In genomic region chrX:135738730-135739520, GRCm38 (mm10) we compare ENCODE assay signal across 35 mouse cellular contexts. TPM values are rescaled to one million over a fixed set of nuclear protein-coding genes. Genes with fewer than 3 reads are reported as not detected.
DNase-seq lines count a peak whose midpoint lies in the region; ATAC-seq and TF ChIP-seq lines count a peak whose summit lies in the region.
"Had no signal": no experiment of that assay in that cellular context is flagged by ENCODE, and none has a peak within 500 bp of the region (broad histone marks: within the 10 kb centered on the region; RNA-seq: fewer than 3 reads in every experiment).

No protein-coding gene starts in this region.

- TF ChIP-seq EP300 in CH12.LX (IDR thresholded peaks at IDR 0.05; ENCODE audit: low read length), result no peak

- H3K36me3 ChIP-seq in CH12.LX (replicated peaks in 1 of 2; ENCODE audit: control insufficient read depth in 1 of 2, insufficient read depth in 1 of 2, low read length in 1 of 2), result no peaks in the 10 kb centered on the region
- H3K36me3 ChIP-seq: embryonic facial prominence, embryonic 13.5 days; forebrain, embryonic 10.5 days; forebrain, embryonic 15.5 days; heart, embryonic 13.5 days; liver, embryonic 15.5 days; lung, embryonic 15.5 days; midbrain, embryonic 10.5 days; midbrain, embryonic 15.5 days had no signal

- DNase-seq in kidney, adult 9 months, result peak; percentile 26
- DNase-seq in kidney, postnatal 14 days, result no peak
- DNase-seq in 416B (ENCODE audit: low read depth) (peak; percentile 24), CH12.LX (ENCODE audit: extremely low read depth) (peak; percentile 10)
- no peak for DNase-seq in gastrocnemius, adult 8-10 months (ENCODE audit: low spot score in 2 of 2)
- no peak for DNase-seq in thymus, adult 18-20 months
- DNase-seq: adrenal gland, postnatal 25 days; cerebellum, adult 18-20 months; cerebellum, postnatal 10 days; gastrocnemius, adult 2 months; heart, adult 2 months; heart, postnatal 10 days; kidney, adult 11 months; layer of hippocampus, postnatal 36 days; liver; right cerebral cortex, adult 18-20 months had no signal

- H3K27ac ChIP-seq in CH12.LX (ENCODE audit: insufficient read depth, low read depth), result peak overlapping the region; percentile 11; the same call in 1 of the 2 replicates
- H3K27ac ChIP-seq: embryonic facial prominence, embryonic 13.5 days; forebrain, embryonic 10.5 days; forebrain, embryonic 15.5 days; gastrocnemius, adult 2 months; heart, adult 2 months; heart, embryonic 13.5 days; hindbrain, embryonic 14.5 days; liver, embryonic 15.5 days; lung, embryonic 15.5 days; midbrain, embryonic 10.5 days; midbrain, embryonic 15.5 days had no signal

- no peaks in the 10 kb centered on the region for H3K27me3 ChIP-seq in CH12.LX (replicated peaks)
- H3K27me3 ChIP-seq: forebrain, embryonic 15.5 days; liver, embryonic 15.5 days; lung, embryonic 15.5 days; midbrain, embryonic 15.5 days had no signal

- no peak for TF ChIP-seq RAD21 in CH12.LX (IDR thresholded peaks at IDR 0.05; ENCODE audit: low read depth, low read length)

- H3K4me1 ChIP-seq in CH12.LX (ENCODE audit: control insufficient read depth in 1 of 2, insufficient read depth in 2 of 2), result peaks cover 0 to 5% of the 10 kb centered on the region in 2 experiments; a peak in 1 of 4 replicates
- H3K4me1 ChIP-seq: lung, embryonic 15.5 days had no signal

- no peak overlapping the region for H3K4me3 ChIP-seq in CH12.LX (replicated peaks in 1 of 3; ENCODE audit: low read depth in 2 of 3, low read length in 2 of 3, poor library complexity in 1 of 3)
- H3K4me3 ChIP-seq: embryonic facial prominence, embryonic 13.5 days; forebrain, embryonic 10.5 days; forebrain, embryonic 15.5 days; gastrocnemius, adult 2 months; heart, adult 2 months; heart, embryonic 13.5 days; liver, embryonic 15.5 days; lung, embryonic 15.5 days; midbrain, embryonic 10.5 days; midbrain, embryonic 15.5 days had no signal

- no peak for TF ChIP-seq POLR2A in CH12.LX (IDR thresholded peaks at IDR 0.05; ENCODE audit: low read depth, low read length)

- peaks cover 13% of the 10 kb centered on the region for H3K79me2 ChIP-seq in CH12.LX (replicated peaks; ENCODE audit: control insufficient read depth, extremely low read depth, insufficient read depth, poor library complexity, severe bottlenecking)

- no peak for TF ChIP-seq CTCF in CH12.LX (conservative IDR thresholded peaks at IDR 0.05 in 1 of 2, IDR thresholded peaks at IDR 0.05 in 1 of 2; ENCODE audit: low read depth in 2 of 2, low read length in 2 of 2)

- in situ Hi-C loops in CH12.LX (cut with MboI; ENCODE audit: low pct_ligation_motif_present, low pct_unique_long_range_greater_than_20kb, low sequenced_read_pairs), result no loop called here

- dilution Hi-C loops in CH12.LX (cut with MboI; ENCODE audit: extremely low pct_ligation_motif_present, extremely low pct_unique_long_range_greater_than_20kb, low sequenced_read_pairs), result no loop called here

- no peak overlapping the region for H3K9ac ChIP-seq in CH12.LX (ENCODE audit: insufficient read depth, low read depth)
- H3K9ac ChIP-seq: embryonic facial prominence, embryonic 13.5 days; forebrain, embryonic 15.5 days; heart, embryonic 13.5 days; hindbrain, embryonic 14.5 days; liver, embryonic 15.5 days; lung, embryonic 15.5 days; midbrain, embryonic 15.5 days had no signal

- 0 out of 2 replicates have a peak overlapping the region, but pooled peaks have one; percentile 29 for H3K4me2 ChIP-seq in CH12.LX (ENCODE audit: insufficient read depth, low read depth, poor library complexity, severe bottlenecking)
- H3K4me2 ChIP-seq: embryonic facial prominence, embryonic 13.5 days; forebrain, embryonic 15.5 days; heart, embryonic 13.5 days; hindbrain, embryonic 14.5 days; liver, embryonic 15.5 days; lung, embryonic 15.5 days; midbrain, embryonic 15.5 days had no signal

- peak; percentile 80 for ATAC-seq in monocyte, adult 5-6 weeks (replicated peaks; ENCODE audit: insufficient number of reproducible peaks, low FRiP score, low TSS enrichment, poor library complexity, severe bottlenecking)
- ATAC-seq: forebrain, embryonic 15.5 days; inflammation-experienced regulatory T-cells, adult 6 months; midbrain, embryonic 15.5 days had no signal

- H3K9me3 ChIP-seq in CH12.LX (replicated peaks; ENCODE audit: low read length), result no peaks in the 10 kb centered on the region
- H3K9me3 ChIP-seq: embryonic facial prominence, embryonic 13.5 days; forebrain, embryonic 10.5 days; forebrain, embryonic 15.5 days; heart, embryonic 13.5 days; liver, embryonic 15.5 days; lung, embryonic 15.5 days; midbrain, embryonic 10.5 days; midbrain, embryonic 15.5 days had no signal

TF ChIP-seq in CH12.LX, 34 proteins besides CTCF, POLR2A, EP300 and RAD21:
- TF ChIP-seq HCFC1 (IDR thresholded peaks at IDR 0.05; ENCODE audit: low read depth, low read length) (no peak), UBTF (IDR thresholded peaks at IDR 0.05; ENCODE audit: low read depth, low read length) (no peak), MAX (IDR thresholded peaks at IDR 0.05; ENCODE audit: low read length) (no peak), RCOR1 (conservative IDR thresholded peaks at IDR 0.05; ENCODE audit: low read depth, low read length) (no peak), TBP (conservative IDR thresholded peaks at IDR 0.05; ENCODE audit: low read depth, low read length) (peak; percentile 91)
TF ChIP-seq in CH12.LX: peak in this region for 1.

RNA-seq across cellular contexts. Expression of gene Armcx5, which starts 3.6 kb away (rescaled TPM):
- 5.6 and 6.5 TPM in 2 replicates for total RNA-seq in CH12.LX (2012; rRNA removed)
- 10.9 and 11.6 TPM in 2 replicates for total RNA-seq in CH12.LX (2014; rRNA removed)
- 7.5 and 8.3 TPM in 2 replicates for polyA plus RNA-seq in CH12.LX (2012; ENCODE audit: insufficient read length, low read depth)
- 26.9 to 46.5 TPM (median 27.9 TPM) in 3 replicates for total RNA-seq in monocyte, adult 5-6 weeks (2017)
- 1 to 10 TPM; 3.2 to 4.4 (median 4.1) TPM for total RNA-seq in gastrocnemius, adult 8-10 months (2022)

RNA-seq across cellular contexts. Expression of gene Gprasp1, which starts 3.6 kb away (rescaled TPM):
- total RNA-seq in CH12.LX (2012; rRNA removed) (6.4 and 8.1 TPM in 2 replicates), CH12.LX (2014; rRNA removed) (9.3 and 10.6 TPM in 2 replicates)
- 15.0 and 15.7 TPM in 2 replicates for polyA plus RNA-seq in CH12.LX (2012; ENCODE audit: insufficient read length, low read depth)
- total RNA-seq in monocyte, adult 5-6 weeks (2017), result 22.4 to 50.7 TPM (median 37.0 TPM) in 3 replicates
- total RNA-seq in gastrocnemius, adult 8-10 months (2022), result 10 to 100 TPM; 15.9 to 22.4 (median 18.0) TPM

RNA-seq across cellular contexts. Expression of gene Tmsb15a, which starts 13.9 kb away (rescaled TPM):
- not detected in 2 replicates for total RNA-seq in CH12.LX (2012; rRNA removed)
- total RNA-seq in CH12.LX (2014; rRNA removed), result not detected in 2 replicates
- polyA plus RNA-seq in CH12.LX (2012; ENCODE audit: insufficient read length, low read depth), result not detected in 2 replicates
- total RNA-seq in monocyte, adult 5-6 weeks (2017), result 1.6 to 10.3 TPM in 2 of 3 replicates, not detected in the other
- total RNA-seq in gastrocnemius, adult 8-10 months (2022), result not detected
- total RNA-seq: adrenal gland, postnatal 25 days; common myeloid progenitor, adult 5-6 weeks; gastrocnemius, adult 2 months; gastrocnemius, postnatal 4 days; heart, adult 2 months; heart, postnatal 10 days; hematopoietic stem cell, adult 5-6 weeks; layer of hippocampus, postnatal 36 days had no signal
- polyA plus RNA-seq: embryonic facial prominence, embryonic 13.5 days; forebrain, embryonic 10.5 days; forebrain, embryonic 15.5 days; heart, adult 2 months; hindbrain, embryonic 14.5 days; inflammation-experienced regulatory T-cells, adult 6 months; kidney, embryonic 16.5 days; large intestine, adult 2 months; limb, embryonic 11.5 days; liver, embryonic 15.5 days; lung, embryonic 15.5 days; midbrain, embryonic 10.5 days; midbrain, embryonic 15.5 days; neural tube, embryonic 11.5 days; stomach, embryonic 14.5 days had no signal

RNA-seq across cellular contexts. Expression of gene Tcp11x2, which starts 45.3 kb away (rescaled TPM):
- 6.6 and 7.2 TPM in 2 replicates for total RNA-seq in CH12.LX (2012; rRNA removed)
- 12.4 and 15.0 TPM in 2 replicates for total RNA-seq in CH12.LX (2014; rRNA removed)
- polyA plus RNA-seq in CH12.LX (2012; ENCODE audit: insufficient read length, low read depth), result 12.9 and 13.1 TPM in 2 replicates
- not detected in 3 replicates for total RNA-seq in monocyte, adult 5-6 weeks (2017)
- not detected for total RNA-seq in gastrocnemius, adult 8-10 months (2022)
- total RNA-seq: adrenal gland, postnatal 25 days; common myeloid progenitor, adult 5-6 weeks; gastrocnemius, adult 2 months; gastrocnemius, postnatal 4 days; heart, adult 2 months; heart, postnatal 10 days; hematopoietic stem cell, adult 5-6 weeks; layer of hippocampus, postnatal 36 days had no signal
- polyA plus RNA-seq: forebrain, embryonic 10.5 days; forebrain, embryonic 15.5 days; heart, adult 2 months; heart, embryonic 13.5 days; hindbrain, embryonic 14.5 days; kidney, embryonic 16.5 days; large intestine, adult 2 months; liver, embryonic 15.5 days; lung, embryonic 15.5 days; midbrain, embryonic 10.5 days; midbrain, embryonic 15.5 days; neural tube, embryonic 11.5 days; stomach, embryonic 14.5 days had no signal

RNA-seq across cellular contexts. Expression of gene Bhlhb9, which starts 58.5 kb away (rescaled TPM):
- 13.8 and 17.1 TPM in 2 replicates for total RNA-seq in CH12.LX (2012; rRNA removed)
- total RNA-seq in CH12.LX (2014; rRNA removed), result 24.7 and 25.6 TPM in 2 replicates
- polyA plus RNA-seq in CH12.LX (2012; ENCODE audit: insufficient read length, low read depth), result 27.9 and 29.3 TPM in 2 replicates
- total RNA-seq in monocyte, adult 5-6 weeks (2017), result 3.0 to 4.0 TPM (median 3.3 TPM) in 3 replicates
- total RNA-seq in gastrocnemius, adult 8-10 months (2022), result 1 to 10 TPM; 1.1 to 2.0 (median 1.5) TPM

Comparison
In these comparisons a context has a peak if more than half of its experiments do, and no peak if none do; other contexts are left out.
1. DNase-seq: peak in kidney, adult 9 months (single experiment), 416B (single experiment) and CH12.LX (single experiment); none in kidney, postnatal 14 days (single experiment), gastrocnemius, adult 8-10 months (0 of 2) and thymus, adult 18-20 months (0 of 2).